Mouse (Mus musculus) heart, postnatal 14 days (tissue): ENCODE data around the gene Ak5. TPM values are rescaled to one million over a fixed set of nuclear protein-coding genes. Genes with fewer than 3 reads are reported as not detected.
"Not testable (repeated sequence)": the region's sequence is repeated elsewhere in the genome, so short reads cannot be mapped to it uniquely, and the experiment has no call there.

Source experiments
- DNase-seq, 2 experiments: peaks; one replicate each; pipeline ENCODE4 v3.0.0; 2021 to 2022
- intact Hi-C: fragments of 180-260 bp; cut with DNase I; formaldehyde crosslinking; loops from one replicate; pipeline ENCODE4 v1.15.1; 2025
- total RNA-seq, 2 experiments: library from RNA; stranded (reverse); gene quantifications; 2 replicates each; pipeline ENCODE4 v1.2.3; 2021

Gene Ak5
- total RNA-seq, 2 experiments from 2014 or later = 0.29 TPM

- intact Hi-C loops = no loop called here
- DNase-seq = no peak
Observed at GRCm38 (mm10) chr3:152651991-152652390, 16.2 kb downstream of the Ak5 start.

- intact Hi-C loops = no loop called here
- DNase-seq = no peak
Observed at GRCm38 (mm10) chr3:152644610-152645009, 23.6 kb downstream of the Ak5 start.

GRCm38 (mm10) chr3:152625061-152625820 lies 42.9 kb downstream of the Ak5 start:
- intact Hi-C loops = no loop called here
- no peak for DNase-seq

- intact Hi-C loops = no loop called here
- no peak for DNase-seq
Observed at GRCm38 (mm10) chr3:152620534-152620933, 47.6 kb downstream of the Ak5 start.

GRCm38 (mm10) chr3:152620058-152620457 lies 48.1 kb downstream of the Ak5 start:
- no peak for DNase-seq
- intact Hi-C loops = no loop called here

GRCm38 (mm10) chr3:152609076-152609475 lies 59.1 kb downstream of the Ak5 start:
- no peak for DNase-seq
- intact Hi-C loops = no loop called here

- intact Hi-C loops = no loop called here
- DNase-seq = no peak
Observed at GRCm38 (mm10) chr3:152605849-152606248, 62.3 kb downstream of the Ak5 start.

- intact Hi-C loops = no loop called here
- DNase-seq = no peak
Observed at GRCm38 (mm10) chr3:152599679-152600078, 68.5 kb downstream of the Ak5 start.

GRCm38 (mm10) chr3:152596406-152597050 lies 71.6 kb downstream of the Ak5 start:
- DNase-seq = no peak
- intact Hi-C loops = no loop called here

- DNase-seq = no peak
- intact Hi-C loops = no loop called here
Observed at GRCm38 (mm10) chr3:152592767-152593425, 75.3 kb downstream of the Ak5 start.

GRCm38 (mm10) chr3:152590491-152590890 lies 77.7 kb downstream of the Ak5 start:
- no peak for DNase-seq
- intact Hi-C loops = no loop called here

- DNase-seq, intact Hi-C loops: not testable (repeated sequence)
Observed at GRCm38 (mm10) chr3:152589101-152589500, 79.1 kb downstream of the Ak5 start.

GRCm38 (mm10) chr3:152587007-152587406 lies 81.2 kb downstream of the Ak5 start:
- no peak for DNase-seq
- intact Hi-C loops = no loop called here

- intact Hi-C loops = no loop called here
- no peak for DNase-seq
Observed at GRCm38 (mm10) chr3:152586191-152586590, 82.0 kb downstream of the Ak5 start.

- intact Hi-C loops = no loop called here
- DNase-seq = no peak
Observed at GRCm38 (mm10) chr3:152585581-152585980, 82.6 kb downstream of the Ak5 start.

GRCm38 (mm10) chr3:152583033-152583432 lies 85.1 kb downstream of the Ak5 start:
- intact Hi-C loops = no loop called here
- DNase-seq = no peak

GRCm38 (mm10) chr3:152581853-152582252 lies 86.3 kb downstream of the Ak5 start:
- intact Hi-C loops, DNase-seq: not testable (repeated sequence)

- intact Hi-C loops = no loop called here
- no peak for DNase-seq
Observed at GRCm38 (mm10) chr3:152579984-152580591, 88.1 kb downstream of the Ak5 start.

- intact Hi-C loops = no loop called here
- DNase-seq = no peak
Observed at GRCm38 (mm10) chr3:152578282-152579228, 89.6 kb downstream of the Ak5 start.

- intact Hi-C loops = no loop called here
- no peak for DNase-seq
Observed at GRCm38 (mm10) chr3:152577763-152578162, 90.4 kb downstream of the Ak5 start.
